Mouse (Mus musculus) T-helper 17 cell (primary cell): ENCODE data around the gene Olfr746.

Experiments used
- in situ Hi-C, 2 experiments: fragments of 300-600 bp; cut with MboI, MseI; formaldehyde crosslinking; loops; 1 replicate in 1 of 2; 2 replicates in 1 of 2; pipeline ENCODE4 v1.15.1; 2025; ENCODE audit warnings: high pct_unique_total_duplicates in 2 of 2

The Olfr746 gene

GRCm38 (mm10) chr14:50646783-50647182, at the start of gene Olfr746:
Gene Olfr746, plus strand, starts transcription at chr14:50647083.
- in situ Hi-C loops: no loop called here

DNA sequence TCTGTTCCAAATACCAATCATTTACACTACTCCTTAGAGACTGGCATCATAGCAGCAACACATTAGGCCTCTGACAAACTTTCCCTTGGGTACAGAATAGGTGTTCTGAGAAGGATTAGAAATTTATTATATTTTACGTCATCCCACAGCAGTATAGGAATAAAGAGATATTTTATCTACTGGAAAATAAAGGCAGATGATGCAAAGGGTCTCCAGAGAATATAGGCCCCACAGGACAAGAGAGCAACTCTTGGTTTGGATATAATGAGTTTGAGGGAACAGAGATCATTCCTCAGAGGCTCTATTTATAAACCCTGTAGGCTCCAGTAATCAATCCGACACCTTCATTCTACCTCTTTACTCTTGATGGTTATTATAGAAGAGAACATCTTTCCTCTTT, 32.3 kb upstream of the Olfr746 start, which contains the start of gene Olfr744:
Olfr744 (plus strand) TSS at position 301 of the 400 bp plus-strand sequence.
- in situ Hi-C loops: no loop called here

- in situ Hi-C loops: no loop called here
These were observed 7.8 kb upstream of the Olfr746 start, which contains the start of gene Olfr745 for GRCm38 (mm10) chr14:50639088-50639487. Gene Olfr745, plus strand, starts transcription at chr14:50639388.

DNA sequence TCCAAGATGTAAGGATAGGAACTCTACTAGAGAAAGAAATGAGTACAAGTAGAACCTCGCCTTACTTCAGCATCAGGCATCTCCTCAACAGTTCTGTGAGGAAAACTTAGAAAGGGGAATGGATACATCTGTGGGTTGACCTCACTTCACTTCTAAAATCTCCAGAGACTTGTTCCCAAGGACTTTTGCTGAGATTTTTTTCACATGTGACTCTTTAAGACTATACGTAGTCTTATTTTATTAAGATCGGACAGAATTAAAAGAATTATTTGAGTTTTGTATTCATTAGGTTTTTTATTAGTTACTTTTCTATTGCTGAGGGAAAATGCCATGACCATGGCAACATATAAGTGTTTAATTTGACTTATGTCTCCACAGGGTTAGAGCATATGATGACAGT, 46.2 kb downstream of the Olfr746 start, which contains the start of gene Olfr747:
Olfr747 (minus strand) TSS at position 101 of the 400 bp plus-strand sequence.
- in situ Hi-C loops: no loop called here
